Mouse (Mus musculus) layer of hippocampus, adult 6 months (tissue): Measurements from ENCODE around the gene Slc22a8. TPM values are rescaled to one million over a fixed set of nuclear protein-coding genes. Genes with fewer than 3 reads are reported as not detected.

ENCODE experiments used
- long read RNA-seq, 2 experiments: library from polyadenylated mRNA; unstranded; transcript quantifications; one replicate each; pipeline ENCODE4 v2.0.0; 2019 to 2020
- polyA plus RNA-seq: library from polyadenylated mRNA; unstranded; fragments of <200 nt; fragmentation: Nextera tagmentation; gene quantifications from 2 replicates; pipeline ENCODE4 v1.2.3, GENCODE M21; 2021

Slc22a8 gene
- 8.6 and 10.4 TPM in 2 replicates for polyA plus RNA-seq
- long read RNA-seq, experiment 1, transcript Slc22a8-201 (12 exons, 3,444 nt) = major isoform, 7 of 27 reads
- long read RNA-seq, experiment 1, partial matches to known transcripts = 11 of 27 reads
- long read RNA-seq, experiment 1, other reads (novel, unspliced or antisense) = 8 of 27 reads
- long read RNA-seq, experiment 2, transcript Slc22a8-201 (12 exons, 3,444 nt) = major isoform, 53 of 99 reads
- long read RNA-seq, experiment 2, transcript Slc22a8-202 (11 exons, 3,398 nt) = minor isoform, 9 of 99 reads
- long read RNA-seq, experiment 2, partial matches to known transcripts = 14 of 99 reads
- long read RNA-seq, experiment 2, other reads (novel, unspliced or antisense) = 23 of 99 reads

DNA sequence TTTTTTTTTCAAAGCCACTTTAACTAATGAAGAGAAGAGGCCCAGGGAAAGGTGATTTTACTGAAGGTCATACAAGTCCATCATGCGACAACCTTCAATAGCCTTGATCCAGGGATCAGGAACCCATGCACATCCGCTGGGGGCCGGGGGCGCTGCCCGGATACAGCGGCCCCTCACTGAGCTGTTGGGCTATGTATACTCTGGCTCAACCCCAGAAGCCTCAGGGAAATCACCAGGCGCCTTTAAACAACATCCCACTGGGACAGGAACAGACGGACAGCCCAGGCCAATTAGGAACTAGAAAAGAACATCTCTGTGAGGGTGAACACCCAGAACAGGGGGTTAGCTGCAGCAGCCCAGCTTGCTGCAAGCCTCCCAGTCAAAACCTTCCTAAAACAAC is at the start of gene Slc22a8:
TSS of gene Slc22a8 (plus strand) at position 301 of the 400 bp plus-strand sequence.

DNA sequence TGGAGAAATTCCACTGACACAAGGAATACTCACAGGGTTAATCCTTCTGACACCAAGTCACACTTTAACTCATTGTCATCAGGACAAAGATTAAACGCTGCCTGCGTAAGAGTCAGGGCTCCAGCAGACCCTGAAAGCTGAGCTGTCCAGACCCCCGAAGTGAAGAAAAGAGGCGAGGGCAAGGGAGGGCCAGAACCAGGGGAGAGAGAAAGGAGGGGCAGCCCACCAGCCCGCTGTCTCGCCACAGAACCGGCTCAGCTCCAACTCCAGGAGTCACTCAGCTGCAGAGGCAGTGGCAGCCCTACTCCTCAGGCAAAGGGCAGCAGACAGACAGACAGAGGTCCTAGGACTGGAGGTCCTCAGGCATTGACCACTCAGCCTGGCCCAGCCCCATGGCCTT is 26.9 kb downstream of the Slc22a8 start, which contains the start of gene Slc22a6:
TSS of gene Slc22a6 (plus strand) at position 136 of the 400 bp plus-strand sequence.

Other genes with a start within 250 kb of the Slc22a8 start
- gene Slc22a30, start 186.1 kb upstream of the Slc22a8 start, polyA plus RNA-seq = not detected in 2 replicates
- 0.43 and 1.1 TPM in 2 replicates for gene Slc22a6, start 26.8 kb downstream of the Slc22a8 start, polyA plus RNA-seq
- 58.8 and 86.9 TPM in 2 replicates for gene Chrm1, start 72.5 kb downstream of the Slc22a8 start, polyA plus RNA-seq
- 194 and 203 TPM in 2 replicates for gene Slc3a2, start 132.1 kb downstream of the Slc22a8 start, polyA plus RNA-seq
- gene Wdr74, start 144.6 kb downstream of the Slc22a8 start, polyA plus RNA-seq = 60.1 and 61.7 TPM in 2 replicates
- 0.38 TPM in 1 of 2 replicates, not detected in the other for gene 1700092M07Rik, start 149.5 kb downstream of the Slc22a8 start, polyA plus RNA-seq
- 27.4 and 27.8 TPM in 2 replicates for gene Stx5a, start 150.2 kb downstream of the Slc22a8 start, polyA plus RNA-seq
- gene Nxf1, start 165.8 kb downstream of the Slc22a8 start, polyA plus RNA-seq = 29.6 and 30.3 TPM in 2 replicates
- 260 and 276 TPM in 2 replicates for gene Tmem223, start 179.7 kb downstream of the Slc22a8 start, polyA plus RNA-seq
- gene Tmem179b, start 183.2 kb downstream of the Slc22a8 start, polyA plus RNA-seq = 34.5 and 40.0 TPM in 2 replicates
- gene Taf6l, start 195.2 kb downstream of the Slc22a8 start, polyA plus RNA-seq = 14.4 and 16.9 TPM in 2 replicates
- gene Polr2g, start 207.3 kb downstream of the Slc22a8 start, polyA plus RNA-seq = 237 and 259 TPM in 2 replicates
- gene Zbtb3, start 211.3 kb downstream of the Slc22a8 start, polyA plus RNA-seq = 1.8 and 2.2 TPM in 2 replicates
- 16.3 and 23.9 TPM in 2 replicates for gene Ttc9c, start 228.1 kb downstream of the Slc22a8 start, polyA plus RNA-seq
- gene Hnrnpul2, start 228.8 kb downstream of the Slc22a8 start, polyA plus RNA-seq = 6.1 and 6.8 TPM in 2 replicates
- gene AC129217.1, start 238.5 kb downstream of the Slc22a8 start, polyA plus RNA-seq = not detected in 2 replicates
- 90.2 and 97.4 TPM in 2 replicates for gene Bscl2, start 246.2 kb downstream of the Slc22a8 start, polyA plus RNA-seq
- 238 and 326 TPM in 2 replicates for gene Gng3, start 247.9 kb downstream of the Slc22a8 start, polyA plus RNA-seq